Mouse (Mus musculus) MEL (cell line): ENCODE results near the gene Zmpste24.

ENCODE experiments used
- BHLHE40 ChIP-seq: IDR thresholded peaks from 2 replicates; pipeline ENCODE4 v1.6.1; 2012; ENCODE audit warnings: low read depth, mild to moderate bottlenecking, inconsistent platforms, low read length, improper control_type of control experiment, borderline replicate concordance
- CTCF ChIP-seq, 3 experiments: IDR thresholded peaks in 2 of 3; conservative IDR thresholded peaks in 1 of 3; 2 replicates each; pipeline ENCODE4 v1.5.1; 2011 to 2012; ENCODE audit warnings: low read length in 3 of 3, low read depth in 2 of 3, mild to moderate bottlenecking in 2 of 3, improper control_type of control experiment in 1 of 3, inconsistent platforms in 1 of 3, mixed read lengths in 1 of 3, moderate library complexity in 1 of 3; ENCODE audit not compliant: control insufficient read depth in 1 of 3, insufficient read depth in 1 of 3, poor library complexity in 1 of 3, severe bottlenecking in 1 of 3
- ELF1 ChIP-seq: IDR thresholded peaks from 2 replicates; pipeline ENCODE4 v1.6.1; 2014; ENCODE audit warnings: low read depth, mild to moderate bottlenecking, inconsistent platforms, low read length, improper control_type of control experiment, moderate library complexity
- EP300 ChIP-seq, 2 experiments: IDR thresholded peaks; 2 replicates each; pipeline ENCODE4 v1.6.1; 2011; ENCODE audit warnings: improper control_type of control experiment in 2 of 2, low read length in 2 of 2, low read depth in 1 of 2, mild to moderate bottlenecking in 1 of 2
- ETS1 ChIP-seq: IDR thresholded peaks from 2 replicates; pipeline ENCODE4 v1.6.1; 2012; ENCODE audit warnings: low read depth, mild to moderate bottlenecking, inconsistent platforms, low read length, improper control_type of control experiment, moderate library complexity
- KAT2A ChIP-seq: conservative IDR thresholded peaks from 2 replicates; pipeline ENCODE4 v1.6.1; 2012; ENCODE audit warnings: low read depth, low read length, improper control_type of control experiment, inconsistent platforms
- MAFK ChIP-seq: IDR thresholded peaks from 2 replicates; pipeline ENCODE4 v1.6.1; 2011; ENCODE audit warnings: low read depth, mild to moderate bottlenecking, low read length, improper control_type of control experiment, borderline replicate concordance
- MAX ChIP-seq: IDR thresholded peaks from 2 replicates; pipeline ENCODE4 v1.6.1; 2011; ENCODE audit warnings: low read length, improper control_type of control experiment
- MYB ChIP-seq: IDR thresholded peaks from 2 replicates; pipeline ENCODE4 v1.6.1; 2011; ENCODE audit warnings: mild to moderate bottlenecking, low read depth, low read length, improper control_type of control experiment
- POLR2A ChIP-seq, 2 experiments: IDR thresholded peaks; 2 replicates each; pipeline ENCODE4 v1.6.1; 2011 to 2012; ENCODE audit warnings: low read length in 2 of 2, mild to moderate bottlenecking in 2 of 2, control low read depth in 1 of 2, improper control_type of control experiment in 1 of 2, low read depth in 1 of 2, moderate library complexity in 1 of 2; ENCODE audit not compliant: control insufficient read depth in 1 of 2, insufficient read depth in 1 of 2, poor library complexity in 1 of 2
- POLR2AphosphoS2 ChIP-seq: IDR thresholded peaks from 2 replicates; pipeline ENCODE4 v1.6.1; 2011; ENCODE audit warnings: low read length, improper control_type of control experiment
- SIN3A ChIP-seq: IDR thresholded peaks from 2 replicates; pipeline ENCODE4 v1.6.1; 2012; ENCODE audit warnings: low read length, improper control_type of control experiment, inconsistent platforms
- TBP ChIP-seq: IDR thresholded peaks from 2 replicates; pipeline ENCODE4 v1.8.0; 2011; ENCODE audit warnings: low read depth, low read length, improper control_type of control experiment
- UBTF ChIP-seq: IDR thresholded peaks from 2 replicates; pipeline ENCODE4 v1.6.1; 2012; ENCODE audit warnings: low read depth, mild to moderate bottlenecking, inconsistent platforms, low read length, improper control_type of control experiment, moderate library complexity, borderline replicate concordance; ENCODE audit not compliant: insufficient read depth

DNA sequence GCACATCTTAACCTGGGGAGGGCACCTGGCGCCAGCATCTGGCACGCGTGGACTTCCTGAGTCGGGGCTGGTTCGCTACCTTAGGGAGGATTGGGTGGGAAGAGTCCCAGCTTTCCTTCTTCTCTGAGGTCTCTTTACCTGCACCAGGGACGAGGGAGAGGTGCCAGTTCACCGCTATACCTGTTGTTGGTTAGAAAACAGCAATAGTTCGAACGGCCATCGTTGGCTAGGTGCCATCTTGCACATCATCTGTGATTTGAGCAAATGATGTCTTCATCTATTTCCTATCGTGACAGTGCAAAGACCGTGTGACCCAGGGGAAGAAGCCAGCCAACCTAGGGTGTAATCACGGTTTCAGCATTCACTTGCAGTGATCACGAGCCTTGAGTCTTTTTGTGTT, 57.7 kb downstream of the Zmpste24 start:
- TF ChIP-seq EP300 (IDR thresholded peaks at IDR 0.05; ENCODE audit: low read depth in 1 of 2, low read length in 2 of 2) = no peak
- no peak for TF ChIP-seq POLR2A (IDR thresholded peaks at IDR 0.05; ENCODE audit: control insufficient read depth in 1 of 2, insufficient read depth in 1 of 2, low read depth in 1 of 2, low read length in 2 of 2, poor library complexity in 1 of 2)
- TF ChIP-seq CTCF (IDR thresholded peaks at IDR 0.05 in 2 of 3, conservative IDR thresholded peaks at IDR 0.05 in 1 of 3; ENCODE audit: control insufficient read depth in 1 of 3, insufficient read depth in 1 of 3, low read depth in 2 of 3, low read length in 3 of 3, poor library complexity in 1 of 3, severe bottlenecking in 1 of 3) = no peak
- no peak for TF ChIP-seq BHLHE40
- TF ChIP-seq POLR2AphosphoS2 = no peak
- TF ChIP-seq ETS1 = no peak
- TF ChIP-seq SIN3A = no peak
- TF ChIP-seq MAFK = no peak
- TF ChIP-seq MYB = no peak
- TF ChIP-seq ELF1 = no peak
- TF ChIP-seq KAT2A = no peak
- no peak for TF ChIP-seq UBTF
- TF ChIP-seq MAX = no peak
- TF ChIP-seq TBP = no peak
